Mouse (Mus musculus) limb, embryonic 13.5 days (tissue): ENCODE measurements at regions not wholly inside any gene's neighbourhood (a gene's known extent, or its start where the extent isn't known, plus 50 kb on each side); places are given as distances from the start of the nearest gene placed in this dataset.

Experiments
- ATAC-seq: fragments of 200-750 bp; cut with Nextera tagmentation; 2 replicates; pipeline ENCODE4 v1.8.0; 2017; ENCODE audit warnings: low read depth, moderate number of reproducible peaks, moderate TSS enrichment; ENCODE audit not compliant: low FRiP score
- H3K27ac ChIP-seq: fragments of 300-500 bp; sonication (generic); 2 replicates; pipeline ENCODE4 v1.5.1; 2015; ENCODE audit warnings: inconsistent platforms, mild to moderate bottlenecking, moderate library complexity
- H3K27me3 ChIP-seq: fragments of 300-500 bp; sonication (generic); 2 replicates; pipeline ENCODE4 v1.6.1; 2015; ENCODE audit warnings: mild to moderate bottlenecking, inconsistent platforms
- H3K36me3 ChIP-seq: fragments of 300-500 bp; sonication (generic); 2 replicates; pipeline ENCODE4 v1.6.1; 2015; ENCODE audit warnings: inconsistent platforms, mild to moderate bottlenecking, moderate library complexity
- H3K4me1 ChIP-seq: fragments of 300-500 bp; sonication (generic); 2 replicates; pipeline ENCODE4 v1.6.1; 2015; ENCODE audit warnings: inconsistent platforms
- H3K4me2 ChIP-seq: fragments of 300-500 bp; sonication (generic); replicated peaks from 2 replicates; pipeline ENCODE4 v1.6.1; 2015; ENCODE audit warnings: inconsistent platforms, mild to moderate bottlenecking, moderate library complexity
- H3K4me3 ChIP-seq: fragments of 300-500 bp; sonication (generic); 2 replicates; pipeline ENCODE4 v1.5.1; 2015; ENCODE audit warnings: moderate library complexity, mild to moderate bottlenecking, inconsistent platforms
- H3K9ac ChIP-seq: fragments of 300-500 bp; sonication (generic); 2 replicates; pipeline ENCODE4 v1.6.1; 2015; ENCODE audit warnings: mild to moderate bottlenecking, inconsistent platforms
- H3K9me3 ChIP-seq: fragments of 300-500 bp; sonication (generic); 2 replicates; pipeline ENCODE4 v1.6.1; 2016; ENCODE audit warnings: inconsistent platforms
- WGBS: fragments of 180-500 bp; shearing (Covaris S2); methylation state at CpG from one replicate; pipeline ENCODE4 v1.1.7; 2015; 5-methylcytosine and 5-hydroxymethylcytosine counted together

GRCm38 (mm10) chr6:54754810-54755209 is 61.9 kb upstream of the Znrf2 start:
- no peaks in the 10 kb centered on the region for H3K9me3 ChIP-seq
- no peaks in the 10 kb centered on the region for H3K27me3 ChIP-seq
- H3K27ac ChIP-seq, result no peak overlapping the region
- peaks cover 5% of the 10 kb centered on the region for H3K4me1 ChIP-seq
- H3K9ac ChIP-seq, result no peak overlapping the region
- no peak for ATAC-seq
- H3K4me2 ChIP-seq, result no peak overlapping the region
- no peak overlapping the region for H3K4me3 ChIP-seq
- WGBS, result 79% methylated on average over 2 of the region's 2 CpGs
- H3K36me3 ChIP-seq, result no peaks in the 10 kb centered on the region

GRCm38 (mm10) chr6:54757511-54757911 is 59.2 kb upstream of the Znrf2 start:
- Histone ChIP-seq H3K4me1 (peaks cover 9% of the 10 kb centered on the region), H3K4me2 (no peak overlapping the region), H3K4me3 (no peak overlapping the region), H3K36me3 (no peaks in the 10 kb centered on the region), H3K9ac (no peak overlapping the region), H3K27ac (no peak overlapping the region), H3K27me3 (peaks cover 4% of the 10 kb centered on the region; the same call in 1 of the 2 replicates), H3K9me3 (no peaks in the 10 kb centered on the region)
- ATAC-seq, result no peak
- 73% methylated on average over 5 of the region's 5 CpGs for WGBS

GRCm38 (mm10) chr6:54758112-54758511 is 58.6 kb upstream of the Znrf2 start:
- no peaks in the 10 kb centered on the region for H3K36me3 ChIP-seq
- H3K27me3 ChIP-seq, result peaks cover 4% of the 10 kb centered on the region; the same call in 1 of the 2 replicates
- peaks cover 9% of the 10 kb centered on the region for H3K4me1 ChIP-seq
- ATAC-seq, result no peak
- 36% methylated on average over 2 of the region's 2 CpGs for WGBS
- H3K9ac ChIP-seq, result no peak overlapping the region
- H3K9me3 ChIP-seq, result no peaks in the 10 kb centered on the region
- H3K4me3 ChIP-seq, result no peak overlapping the region
- H3K27ac ChIP-seq, result no peak overlapping the region
- H3K4me2 ChIP-seq, result no peak overlapping the region

- Histone ChIP-seq H3K27me3 (peaks cover 4% of the 10 kb centered on the region; the same call in 1 of the 2 replicates), H3K9ac (no peak overlapping the region), H3K4me3 (no peak overlapping the region), H3K4me1 (peaks cover 17% of the 10 kb centered on the region), H3K4me2 (no peak overlapping the region), H3K36me3 (no peaks in the 10 kb centered on the region), H3K27ac (no peak overlapping the region), H3K9me3 (no peaks in the 10 kb centered on the region)
- WGBS, result 46% methylated on average over 8 of the region's 8 CpGs
- no peak for ATAC-seq
Observed at GRCm38 (mm10) chr6:54759263-54759662, 57.5 kb upstream of the Znrf2 start.

GRCm38 (mm10) chr6:54759942-54760498 is 56.7 kb upstream of the Znrf2 start:
- no peak overlapping the region for H3K4me3 ChIP-seq
- WGBS, result 5% methylated on average over 11 of the region's 11 CpGs
- H3K4me2 ChIP-seq, result peak overlapping the region; percentile 50
- H3K27me3 ChIP-seq, result peaks cover 4% of the 10 kb centered on the region; the same call in 1 of the 2 replicates
- H3K27ac ChIP-seq, result no peak overlapping the region
- peak; percentile 44; the same call in 1 of the 2 replicates for ATAC-seq
- no peaks in the 10 kb centered on the region for H3K9me3 ChIP-seq
- no peak overlapping the region for H3K9ac ChIP-seq
- H3K36me3 ChIP-seq, result no peaks in the 10 kb centered on the region
- H3K4me1 ChIP-seq, result peaks cover 17% of the 10 kb centered on the region

GRCm38 (mm10) chr6:54760541-54760940 is 56.2 kb upstream of the Znrf2 start:
- H3K9me3 ChIP-seq, result no peaks in the 10 kb centered on the region
- no peak overlapping the region for H3K4me3 ChIP-seq
- H3K36me3 ChIP-seq, result no peaks in the 10 kb centered on the region
- peaks cover 4% of the 10 kb centered on the region; the same call in 1 of the 2 replicates for H3K27me3 ChIP-seq
- no peak overlapping the region for H3K4me2 ChIP-seq
- no peak for ATAC-seq
- peaks cover 17% of the 10 kb centered on the region for H3K4me1 ChIP-seq
- no peak overlapping the region for H3K27ac ChIP-seq
- H3K9ac ChIP-seq, result no peak overlapping the region
- WGBS, result 24% methylated on average over 2 of the region's 2 CpGs

- Histone ChIP-seq H3K36me3 (no peaks in the 10 kb centered on the region), H3K9me3 (no peaks in the 10 kb centered on the region), H3K9ac (no peak overlapping the region), H3K4me2 (no peak overlapping the region), H3K4me3 (no peak overlapping the region), H3K27ac (no peak overlapping the region), H3K27me3 (peaks cover 4% of the 10 kb centered on the region; the same call in 1 of the 2 replicates), H3K4me1 (peaks cover 17% of the 10 kb centered on the region)
- ATAC-seq, result no peak
- WGBS, result 71% methylated on average over 5 of the region's 5 CpGs
Observed at GRCm38 (mm10) chr6:54762021-54762420, 54.7 kb upstream of the Znrf2 start.

GRCm38 (mm10) chr6:54762499-54762898 is 54.2 kb upstream of the Znrf2 start:
- WGBS, result 38% methylated on average over 5 of the region's 5 CpGs
- no peak for ATAC-seq

GRCm38 (mm10) chr6:54763669-54764068 is 53.0 kb upstream of the Znrf2 start:
- WGBS, result 57% methylated on average over 4 of the region's 4 CpGs
- H3K4me3 ChIP-seq, result no peak overlapping the region

More at GRCm38 (mm10) chr6:54762499-54762898, 54.2 kb upstream of the Znrf2 start:
- peaks cover 17% of the 10 kb centered on the region for H3K4me1 ChIP-seq
- peaks cover 4% of the 10 kb centered on the region; the same call in 1 of the 2 replicates for H3K27me3 ChIP-seq
- H3K27ac ChIP-seq, result no peak overlapping the region
- no peaks in the 10 kb centered on the region for H3K9me3 ChIP-seq
- H3K9ac ChIP-seq, result no peak overlapping the region
- no peak overlapping the region for H3K4me3 ChIP-seq
- H3K36me3 ChIP-seq, result no peaks in the 10 kb centered on the region
- no peak overlapping the region for H3K4me2 ChIP-seq

GRCm38 (mm10) chr6:54765715-54766114 is 51.0 kb upstream of the Znrf2 start:
- 85% methylated on average over 2 of the region's 2 CpGs for WGBS
- H3K4me1 ChIP-seq, result peaks cover 8% of the 10 kb centered on the region

More at GRCm38 (mm10) chr6:54763669-54764068, 53.0 kb upstream of the Znrf2 start:
- Histone ChIP-seq H3K9me3 (no peaks in the 10 kb centered on the region), H3K27ac (no peak overlapping the region), H3K9ac (no peak overlapping the region), H3K4me1 (peaks cover 17% of the 10 kb centered on the region), H3K36me3 (no peaks in the 10 kb centered on the region), H3K4me2 (no peak overlapping the region), H3K27me3 (peaks cover 4% of the 10 kb centered on the region; the same call in 1 of the 2 replicates)
- no peak for ATAC-seq

GRCm38 (mm10) chr6:54766485-54767112 is 50.1 kb upstream of the Znrf2 start:
- no peaks in the 10 kb centered on the region for H3K9me3 ChIP-seq
- H3K9ac ChIP-seq, result no peak overlapping the region
- no peak overlapping the region for H3K4me2 ChIP-seq
- no peak for ATAC-seq
- H3K27ac ChIP-seq, result no peak overlapping the region
- H3K4me3 ChIP-seq, result no peak overlapping the region
- peaks cover 8% of the 10 kb centered on the region for H3K4me1 ChIP-seq
- WGBS, result 82% methylated on average over 5 of the region's 5 CpGs
- H3K27me3 ChIP-seq, result no peaks in the 10 kb centered on the region
- H3K36me3 ChIP-seq, result no peaks in the 10 kb centered on the region

More at GRCm38 (mm10) chr6:54765715-54766114, 51.0 kb upstream of the Znrf2 start:
- no peaks in the 10 kb centered on the region for H3K36me3 ChIP-seq
- H3K9me3 ChIP-seq, result no peaks in the 10 kb centered on the region
- H3K4me3 ChIP-seq, result no peak overlapping the region
- peaks cover 3% of the 10 kb centered on the region; the same call in 1 of the 2 replicates for H3K27me3 ChIP-seq
- H3K4me2 ChIP-seq, result no peak overlapping the region
- ATAC-seq, result no peak
- H3K27ac ChIP-seq, result no peak overlapping the region
- H3K9ac ChIP-seq, result no peak overlapping the region
